ENCODE assay signal across 19 mouse cellular contexts in genomic region chr3:9423669-9424068, GRCm38 (mm10).
A peak's percentile ranks its signal among the peaks of the same experiment; 100 is the strongest.
DNase-seq lines count a peak whose midpoint lies in the region; ATAC-seq and TF ChIP-seq lines count a peak whose summit lies in the region.
"Had no signal": no experiment of that assay in that cellular context is flagged by ENCODE, and none has a peak within 500 bp of the region (broad histone marks: within the 10 kb centered on the region; RNA-seq: fewer than 3 reads in every experiment).

No protein-coding gene starts in this region.

- no peak overlapping the region for H3K27ac ChIP-seq in forebrain, postnatal 0 days (ENCODE audit: low read depth, low read length)
- no peak overlapping the region for H3K27ac ChIP-seq in forebrain, embryonic 14.5 days (ENCODE audit: low read depth, low read length)
- H3K27ac ChIP-seq in hindbrain, postnatal 0 days: no peak overlapping the region
- H3K27ac ChIP-seq in hindbrain, embryonic 11.5 days (ENCODE audit: low read depth, low read length): no peak overlapping the region
- H3K27ac ChIP-seq: embryonic facial prominence, embryonic 12.5 days; forebrain, embryonic 12.5 days; heart, embryonic 10.5 days; heart, embryonic 15.5 days had no signal

- peak; percentile 82 for ATAC-seq in forebrain, postnatal 0 days
- ATAC-seq in forebrain, embryonic 14.5 days: no peak
- peak; percentile 80 for ATAC-seq in hindbrain, postnatal 0 days
- no peak for ATAC-seq in hindbrain, embryonic 11.5 days (ENCODE audit: low FRiP score)
- no peak for ATAC-seq in CD4-positive, CD25-positive, alpha-beta regulatory T cell, adult 4 months
- ATAC-seq: intestine, embryonic 16.5 days had no signal

- no peak overlapping the region for H3K9ac ChIP-seq in forebrain, postnatal 0 days
- H3K9ac ChIP-seq in forebrain, embryonic 14.5 days (ENCODE audit: low read length): no peak overlapping the region
- no peak overlapping the region for H3K9ac ChIP-seq in hindbrain, postnatal 0 days (replicated peaks; ENCODE audit: low read length)
- no peak overlapping the region for H3K9ac ChIP-seq in hindbrain, embryonic 11.5 days (ENCODE audit: low read depth, low read length)
- H3K9ac ChIP-seq: embryonic facial prominence, embryonic 12.5 days; forebrain, embryonic 12.5 days; heart, embryonic 15.5 days had no signal

- H3K4me2 ChIP-seq in forebrain, postnatal 0 days (ENCODE audit: low read depth): no peak overlapping the region
- H3K4me2 ChIP-seq in forebrain, embryonic 14.5 days (ENCODE audit: low read length): no peak overlapping the region
- no peak overlapping the region for H3K4me2 ChIP-seq in hindbrain, postnatal 0 days (ENCODE audit: low read depth, low read length)
- no peak overlapping the region for H3K4me2 ChIP-seq in hindbrain, embryonic 11.5 days (replicated peaks; ENCODE audit: low read depth, low read length)
- H3K4me2 ChIP-seq: embryonic facial prominence, embryonic 12.5 days; forebrain, embryonic 12.5 days; heart, embryonic 15.5 days had no signal

- H3K4me3 ChIP-seq in forebrain, postnatal 0 days (ENCODE audit: low read depth, low read length): no peak overlapping the region
- H3K4me3 ChIP-seq in forebrain, embryonic 14.5 days (ENCODE audit: low read depth, low read length): no peak overlapping the region
- no peak overlapping the region for H3K4me3 ChIP-seq in hindbrain, postnatal 0 days (ENCODE audit: low read length)
- H3K4me3 ChIP-seq in hindbrain, embryonic 11.5 days (ENCODE audit: low read depth, low read length): no peak overlapping the region
- H3K4me3 ChIP-seq: embryonic facial prominence, embryonic 12.5 days; forebrain, embryonic 12.5 days; heart, embryonic 10.5 days; heart, embryonic 15.5 days had no signal

- 69% methylated on average over 6 of the region's 6 CpGs for WGBS in forebrain, postnatal 0 days
- 85% methylated on average over 6 of the region's 6 CpGs for WGBS in forebrain, embryonic 14.5 days
- WGBS in hindbrain, postnatal 0 days: 60% methylated on average over 6 of the region's 6 CpGs
- WGBS in hindbrain, embryonic 11.5 days: 81% methylated on average over 6 of the region's 6 CpGs

- no peak for TF ChIP-seq CTCF in forebrain, postnatal 0 days (IDR thresholded peaks at IDR 0.05; ENCODE audit: low read depth)
- no peak for TF ChIP-seq CTCF in hindbrain, postnatal 0 days (IDR thresholded peaks at IDR 0.05; ENCODE audit: low read depth)

- H3K9me3 ChIP-seq in forebrain, postnatal 0 days (ENCODE audit: low read length): no peaks in the 10 kb centered on the region
- H3K9me3 ChIP-seq in forebrain, embryonic 14.5 days (replicated peaks; ENCODE audit: control insufficient read depth, low read length): no peaks in the 10 kb centered on the region
- H3K9me3 ChIP-seq in hindbrain, postnatal 0 days (ENCODE audit: low read length): no peaks in the 10 kb centered on the region
- no peaks in the 10 kb centered on the region for H3K9me3 ChIP-seq in hindbrain, embryonic 11.5 days (ENCODE audit: control insufficient read depth, low read length)
- H3K9me3 ChIP-seq: embryonic facial prominence, embryonic 12.5 days; forebrain, embryonic 12.5 days; heart, embryonic 10.5 days; heart, embryonic 15.5 days had no signal

- no peaks in the 10 kb centered on the region for H3K27me3 ChIP-seq in forebrain, postnatal 0 days (ENCODE audit: insufficient read depth, low read length)
- H3K27me3 ChIP-seq in forebrain, embryonic 14.5 days (replicated peaks; ENCODE audit: control insufficient read depth, insufficient read depth, low read length): no peaks in the 10 kb centered on the region
- no peaks in the 10 kb centered on the region for H3K27me3 ChIP-seq in hindbrain, postnatal 0 days (ENCODE audit: insufficient read depth, low read length)
- H3K27me3 ChIP-seq in hindbrain, embryonic 11.5 days (ENCODE audit: control insufficient read depth, insufficient read depth, low read length): no peaks in the 10 kb centered on the region
- H3K27me3 ChIP-seq: embryonic facial prominence, embryonic 12.5 days; forebrain, embryonic 12.5 days; heart, embryonic 15.5 days had no signal

- no peak for DNase-seq in forebrain, postnatal 0 days
- DNase-seq in forebrain, embryonic 14.5 days (ENCODE audit: low spot score): no peak
- DNase-seq in hindbrain, postnatal 0 days (ENCODE audit: low spot score): no peak
- DNase-seq in hindbrain, embryonic 11.5 days (ENCODE audit: low spot score): no peak
- DNase-seq in retina, postnatal 1 day: peak; percentile 47
- no peak for DNase-seq in retina, embryonic 14.5 days (ENCODE audit: low spot score)
- DNase-seq: adrenal gland, adult 8-10 months; cerebellum, adult 11-12 months; cerebellum, adult 9-10 months; cerebellum, postnatal 25 days; gastrocnemius, postnatal 36 days; heart, adult 18-20 months; heart, postnatal 14 days had no signal

- H3K36me3 ChIP-seq in forebrain, postnatal 0 days (ENCODE audit: insufficient read depth): no peaks in the 10 kb centered on the region
- no peaks in the 10 kb centered on the region for H3K36me3 ChIP-seq in forebrain, embryonic 14.5 days (ENCODE audit: control insufficient read depth, insufficient read depth, low read length)
- H3K36me3 ChIP-seq in hindbrain, postnatal 0 days (ENCODE audit: insufficient read depth, low read length): no peaks in the 10 kb centered on the region
- H3K36me3 ChIP-seq in hindbrain, embryonic 11.5 days (ENCODE audit: control insufficient read depth, insufficient read depth, low read length): no peaks in the 10 kb centered on the region
- H3K36me3 ChIP-seq: embryonic facial prominence, embryonic 12.5 days; forebrain, embryonic 12.5 days; heart, embryonic 10.5 days; heart, embryonic 15.5 days had no signal

- no peaks in the 10 kb centered on the region for H3K4me1 ChIP-seq in forebrain, postnatal 0 days (ENCODE audit: insufficient read depth)
- H3K4me1 ChIP-seq in forebrain, embryonic 14.5 days (ENCODE audit: control insufficient read depth, insufficient read depth, low read length): no peaks in the 10 kb centered on the region
- no peaks in the 10 kb centered on the region for H3K4me1 ChIP-seq in hindbrain, postnatal 0 days (ENCODE audit: insufficient read depth, low read length)
- H3K4me1 ChIP-seq in hindbrain, embryonic 11.5 days (replicated peaks; ENCODE audit: control insufficient read depth, insufficient read depth, low read length): 0 out of 2 replicates have a peak, but pooled peaks cover 2% of the 10 kb centered on the region
- H3K4me1 ChIP-seq: embryonic facial prominence, embryonic 12.5 days; forebrain, embryonic 12.5 days; heart, embryonic 10.5 days; heart, embryonic 15.5 days had no signal

Comparison
In these comparisons a context has a peak if more than half of its experiments do, and no peak if none do; other contexts are left out.
1. ATAC-seq: peak in forebrain, postnatal 0 days (single experiment) and hindbrain, postnatal 0 days (single experiment); none in forebrain, embryonic 14.5 days (single experiment), hindbrain, embryonic 11.5 days (single experiment) and CD4-positive, CD25-positive, alpha-beta regulatory T cell, adult 4 months (single experiment).